11 mouse cellular contexts compared by ENCODE assay signal in genomic region chr13:26657010-26657611, GRCm38 (mm10).
DNase-seq lines count a peak whose midpoint lies in the region; ATAC-seq and TF ChIP-seq lines count a peak whose summit lies in the region.
"Had no signal": no experiment of that assay in that cellular context is flagged by ENCODE, and none has a peak within 500 bp of the region (broad histone marks: within the 10 kb centered on the region; RNA-seq: fewer than 3 reads in every experiment).

No protein-coding gene starts in this region.

- H3K4me3 ChIP-seq in forebrain, postnatal 0 days (ENCODE audit: low read depth, low read length): no peak overlapping the region
- H3K4me3 ChIP-seq: erythroblast, embryonic 14.5 days; liver, embryonic 15.5 days had no signal

- no peaks in the 10 kb centered on the region for H3K9me3 ChIP-seq in forebrain, postnatal 0 days (ENCODE audit: low read length)
- H3K9me3 ChIP-seq: liver, embryonic 15.5 days had no signal

- H3K27ac ChIP-seq in forebrain, postnatal 0 days (ENCODE audit: low read depth, low read length): peak overlapping the region; percentile 67
- H3K27ac ChIP-seq: liver, embryonic 15.5 days had no signal

- H3K4me2 ChIP-seq in forebrain, postnatal 0 days (ENCODE audit: low read depth): no peak overlapping the region
- H3K4me2 ChIP-seq: liver, embryonic 15.5 days had no signal

- intact Hi-C loops in left cerebral cortex, postnatal 4 days (cut with DNase I): no loop called here

- DNase-seq in adrenal gland, postnatal 25 days: peak; percentile 4
- no peak for DNase-seq in adrenal gland, postnatal 4 days (ENCODE audit: low spot score in 2 of 2)
- DNase-seq in cerebellum, adult 18-20 months: peak; percentile 11
- peak; percentile 83 for DNase-seq in forebrain, postnatal 0 days
- peak; percentile 92 for DNase-seq in left cerebral cortex, postnatal 4 days
- no peak for DNase-seq in kidney, postnatal 4 days
- DNase-seq in thymus, postnatal 14 days: no peak
- no peak for DNase-seq in testis, postnatal 14 days (ENCODE audit: low spot score)

- no peaks in the 10 kb centered on the region for H3K36me3 ChIP-seq in forebrain, postnatal 0 days (ENCODE audit: insufficient read depth)
- H3K36me3 ChIP-seq: liver, embryonic 15.5 days had no signal

- H3K9ac ChIP-seq in forebrain, postnatal 0 days: no peak overlapping the region
- H3K9ac ChIP-seq: liver, embryonic 15.5 days had no signal

- peaks cover 3% of the 10 kb centered on the region; the same call in 1 of the 2 replicates for H3K4me1 ChIP-seq in forebrain, postnatal 0 days (ENCODE audit: insufficient read depth)
- H3K4me1 ChIP-seq: liver, embryonic 15.5 days had no signal

- no peaks in the 10 kb centered on the region for H3K27me3 ChIP-seq in forebrain, postnatal 0 days (ENCODE audit: insufficient read depth, low read length)
- H3K27me3 ChIP-seq: liver, embryonic 15.5 days had no signal

- no peak for TF ChIP-seq CTCF in forebrain, postnatal 0 days (IDR thresholded peaks at IDR 0.05; ENCODE audit: low read depth)

- peak; percentile 92 for ATAC-seq in forebrain, postnatal 0 days
- ATAC-seq: intestine, embryonic 16.5 days had no signal

- 16% methylated on average over 1 of the region's 1 CpGs for WGBS in forebrain, postnatal 0 days

Comparison
In these comparisons a context has a peak if more than half of its experiments do, and no peak if none do; other contexts are left out.
1. DNase-seq: peak in adrenal gland, postnatal 25 days (single experiment), cerebellum, adult 18-20 months (2 of 2), forebrain, postnatal 0 days (single experiment) and left cerebral cortex, postnatal 4 days (single experiment); none in adrenal gland, postnatal 4 days (0 of 2), kidney, postnatal 4 days (0 of 2), thymus, postnatal 14 days (single experiment) and testis, postnatal 14 days (single experiment).